Mouse (Mus musculus) cortical plate, adult 2 months (tissue): ENCODE measurements around the gene Iars.

Source experiments
- CTCF ChIP-seq: fragments of 200-500 bp; IDR thresholded peaks from 2 replicates; pipeline ENCODE4 v1.5.1; 2011; ENCODE audit warnings: mild to moderate bottlenecking, control low read depth, low read length; ENCODE audit not compliant: insufficient read depth; ENCODE audit errors: extremely low read depth
- POLR2A ChIP-seq: fragments of 200-500 bp; IDR thresholded peaks from 2 replicates; pipeline ENCODE4 v1.6.1; 2011; ENCODE audit warnings: mild to moderate bottlenecking, low read length, control low read depth; ENCODE audit not compliant: insufficient read depth; ENCODE audit errors: extremely low read depth

DNA sequence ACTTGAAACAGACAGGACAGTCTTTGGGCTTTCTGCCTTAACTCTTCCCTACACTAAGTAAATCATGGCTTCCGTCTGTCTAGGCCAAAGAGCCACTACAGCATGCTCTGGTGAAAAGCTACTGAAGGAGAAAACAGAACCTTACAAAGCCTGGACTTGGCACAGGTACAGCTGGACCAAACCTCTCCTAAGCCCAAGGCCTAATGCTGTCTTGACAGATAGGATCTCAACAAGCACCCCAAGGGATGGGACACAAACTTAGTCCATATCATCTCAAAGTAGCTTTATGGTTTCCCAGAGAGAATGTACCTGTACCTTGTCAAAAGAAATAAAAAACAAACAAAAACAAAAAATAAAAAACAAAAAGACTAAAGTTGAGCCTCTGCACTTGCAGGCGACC lies 54.5 kb downstream of the Iars start:
- no peak for TF ChIP-seq POLR2A
- TF ChIP-seq CTCF, result no peak
